Mouse (Mus musculus) lung, postnatal 0 days (tissue): Measurements from ENCODE around the gene Sit1.

Source experiments
- CTCF ChIP-seq: IDR thresholded peaks from 2 replicates; pipeline ENCODE4 v1.5.1; 2016; ENCODE audit warnings: antibody characterized with exemption, mild to moderate bottlenecking
- EP300 ChIP-seq: IDR thresholded peaks from 2 replicates; pipeline ENCODE4 v1.6.1; 2016; ENCODE audit warnings: antibody characterized with exemption, mild to moderate bottlenecking, control low read depth

DNA sequence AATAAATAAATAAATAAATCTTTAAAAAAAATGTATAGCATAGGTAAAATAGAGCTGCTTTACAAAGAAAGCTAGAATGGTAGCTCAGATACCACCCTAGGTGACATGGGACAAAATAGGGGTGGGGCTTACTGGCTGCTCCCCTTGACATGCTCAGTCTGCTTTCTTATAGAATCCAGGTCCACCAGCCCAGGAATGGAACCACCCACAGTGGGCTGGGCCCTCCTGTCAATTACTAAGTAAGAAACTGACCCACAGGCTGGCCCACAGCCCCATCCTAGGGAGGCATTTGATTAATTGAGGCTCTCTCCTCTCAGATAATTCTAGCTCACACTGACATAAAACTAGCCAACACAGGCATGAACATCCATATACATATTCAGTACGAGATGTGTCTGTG, 50.7 kb downstream of the Sit1 start:
- TF ChIP-seq CTCF (no peak), EP300 (no peak)
